Mouse (Mus musculus) heart, embryonic 15.5 days (tissue): ENCODE measurements around the gene Zfp668. TPM values are rescaled to one million over a fixed set of nuclear protein-coding genes. Genes with fewer than 3 reads are reported as not detected.
A peak's percentile ranks its signal among the peaks of the same experiment; 100 is the strongest.

Experiments used
- ATAC-seq: fragments of 200-750 bp; cut with Nextera tagmentation; replicated peaks from 2 replicates; pipeline ENCODE4 v1.8.0; 2017; ENCODE audit warnings: low read depth, moderate TSS enrichment; ENCODE audit not compliant: insufficient number of reproducible peaks, insufficient read depth, low FRiP score
- H3K27ac ChIP-seq: fragments of 300-500 bp; sonication (generic); 2 replicates; pipeline ENCODE4 v1.5.1; 2015; ENCODE audit warnings: mild to moderate bottlenecking, inconsistent platforms
- H3K27me3 ChIP-seq: fragments of 300-500 bp; sonication (generic); 2 replicates; pipeline ENCODE4 v1.6.1; 2015; ENCODE audit warnings: inconsistent platforms
- H3K36me3 ChIP-seq: fragments of 300-500 bp; sonication (generic); 2 replicates; pipeline ENCODE4 v1.6.1; 2015; ENCODE audit warnings: mild to moderate bottlenecking, inconsistent platforms
- H3K4me1 ChIP-seq: fragments of 300-500 bp; sonication (generic); replicated peaks from 2 replicates; pipeline ENCODE4 v1.6.1; 2015; ENCODE audit warnings: inconsistent platforms
- H3K4me2 ChIP-seq: fragments of 300-500 bp; sonication (generic); 2 replicates; pipeline ENCODE4 v1.6.1; 2015; ENCODE audit warnings: inconsistent platforms, mild to moderate bottlenecking, moderate library complexity
- H3K4me3 ChIP-seq: fragments of 300-500 bp; sonication (generic); 2 replicates; pipeline ENCODE4 v1.5.1; 2015; ENCODE audit warnings: mild to moderate bottlenecking, inconsistent platforms
- H3K9ac ChIP-seq: fragments of 300-500 bp; sonication (generic); 2 replicates; pipeline ENCODE4 v1.6.1; 2015; ENCODE audit warnings: mild to moderate bottlenecking, inconsistent platforms
- H3K9me3 ChIP-seq: fragments of 300-500 bp; sonication (generic); replicated peaks from 2 replicates; pipeline ENCODE4 v1.6.1; 2016; ENCODE audit warnings: inconsistent platforms
- WGBS: fragments of 180-500 bp; shearing (Covaris S2); methylation state at CpG from one replicate; pipeline ENCODE4 v1.1.7; 2015; ENCODE audit warnings: mixed read lengths; 5-methylcytosine and 5-hydroxymethylcytosine counted together
- polyA plus RNA-seq: library from polyadenylated mRNA; unstranded; fragments of >200 nt; fragmentation: Nextera tagmentation; extraction: Ambion mirVana; gene quantifications from 2 replicates; pipeline ENCODE4 v1.2.1, GENCODE M21; 2015

Zfp668 gene
- polyA plus RNA-seq, 1 experiment from 2014 or later = 7.9 TPM

- Histone ChIP-seq H3K4me2 (no peak overlapping the region), H3K36me3 (no peaks in the 10 kb centered on the region), H3K27ac (peak overlapping the region; percentile 0; the same call in 1 of the 2 replicates), H3K4me1 (peaks cover 21% of the 10 kb centered on the region), H3K9ac (no peak overlapping the region), H3K4me3 (no peak overlapping the region), H3K9me3 (no peaks in the 10 kb centered on the region), H3K27me3 (no peaks in the 10 kb centered on the region; the same call in 1 of the 2 replicates)
- ATAC-seq = peak; percentile 44; the same call in 1 of the 2 replicates
- WGBS = 51% methylated on average over 15 of the region's 15 CpGs
Observed at GRCm38 (mm10) chr7:127815954-127816821, 60.4 kb downstream of the Zfp668 start.

GRCm38 (mm10) chr7:127815116-127815665 is 61.4 kb downstream of the Zfp668 start:
- ATAC-seq = no peak

GRCm38 (mm10) chr7:127814241-127814921 is 62.2 kb downstream of the Zfp668 start:
- Histone ChIP-seq H3K4me2 (peak overlapping the region; percentile 45), H3K4me1 (peaks cover 21% of the 10 kb centered on the region), H3K27me3 (no peaks in the 10 kb centered on the region; the same call in 1 of the 2 replicates), H3K9me3 (no peaks in the 10 kb centered on the region), H3K9ac (peak overlapping the region; percentile 8; the same call in 1 of the 2 replicates), H3K27ac (peak overlapping the region; percentile 88), H3K4me3 (0 out of 2 replicates have a peak overlapping the region, but pooled peaks have one; percentile 3), H3K36me3 (no peaks in the 10 kb centered on the region)
- WGBS = 61% methylated on average over 19 of the region's 19 CpGs
- ATAC-seq = peak; percentile 79

More at GRCm38 (mm10) chr7:127815116-127815665, 61.4 kb downstream of the Zfp668 start:
- WGBS = 86% methylated on average over 15 of the region's 15 CpGs
- Histone ChIP-seq H3K9me3 (no peaks in the 10 kb centered on the region), H3K9ac (no peak overlapping the region), H3K4me3 (no peak overlapping the region), H3K4me1 (peaks cover 21% of the 10 kb centered on the region), H3K36me3 (no peaks in the 10 kb centered on the region), H3K4me2 (no peak overlapping the region), H3K27me3 (no peaks in the 10 kb centered on the region; the same call in 1 of the 2 replicates), H3K27ac (peak overlapping the region; percentile 0; the same call in 1 of the 2 replicates)

GRCm38 (mm10) chr7:127813821-127814220 is 62.8 kb downstream of the Zfp668 start:
- H3K36me3 ChIP-seq = no peaks in the 10 kb centered on the region
- H3K4me1 ChIP-seq = peaks cover 21% of the 10 kb centered on the region
- H3K9me3 ChIP-seq = no peaks in the 10 kb centered on the region
- WGBS = 71% methylated on average over 4 of the region's 4 CpGs
- H3K4me3 ChIP-seq = 0 out of 2 replicates have a peak overlapping the region, but pooled peaks have one; percentile 3
- H3K27ac ChIP-seq = peak overlapping the region; percentile 88
- no peak for ATAC-seq
- H3K4me2 ChIP-seq = peak overlapping the region; percentile 45
- no peak overlapping the region; the same call in 1 of the 2 replicates for H3K9ac ChIP-seq
- no peaks in the 10 kb centered on the region; the same call in 1 of the 2 replicates for H3K27me3 ChIP-seq

Other genes starting within 250 kb of the Zfp668 start
- gene Bcl7c, start 167.9 kb downstream of the Zfp668 start, polyA plus RNA-seq = 37.2 and 45.7 TPM in 2 replicates
- gene Ctf1, start 164.1 kb downstream of the Zfp668 start, polyA plus RNA-seq = 4.7 and 8.4 TPM in 2 replicates
- 0.20 TPM in 1 of 2 replicates, not detected in the other for gene Ctf2, start 144.7 kb downstream of the Zfp668 start, polyA plus RNA-seq
- 1.4 and 2.2 TPM in 2 replicates for gene Fbxl19, start 132.3 kb downstream of the Zfp668 start, polyA plus RNA-seq
- 15.6 and 21.7 TPM in 2 replicates for gene Orai3, start 107.0 kb downstream of the Zfp668 start, polyA plus RNA-seq
- gene Setd1a, start 100.2 kb downstream of the Zfp668 start, polyA plus RNA-seq = 13.0 and 16.7 TPM in 2 replicates
- not detected in 2 replicates for gene Gm49388, start 91.2 kb downstream of the Zfp668 start, polyA plus RNA-seq
- gene Hsd3b7, start 76.2 kb downstream of the Zfp668 start, polyA plus RNA-seq = 22.0 and 24.0 TPM in 2 replicates
- 50.5 and 51.0 TPM in 2 replicates for gene Stx4a, start 52.5 kb downstream of the Zfp668 start, polyA plus RNA-seq
- 1.4 and 2.1 TPM in 2 replicates for gene Stx1b, start 52.3 kb downstream of the Zfp668 start, polyA plus RNA-seq
- 5.3 and 7.0 TPM in 2 replicates for gene Zfp646, start 607 bp downstream of the Zfp668 start, polyA plus RNA-seq
- gene Prss53, start 14.1 kb upstream of the Zfp668 start, polyA plus RNA-seq = 1.2 and 1.7 TPM in 2 replicates
- not detected in 2 replicates for gene Gm21974, start 18.6 kb upstream of the Zfp668 start, polyA plus RNA-seq
- 95.9 and 126 TPM in 2 replicates for gene Vkorc1, start 18.8 kb upstream of the Zfp668 start, polyA plus RNA-seq
- gene Bckdk, start 27.3 kb upstream of the Zfp668 start, polyA plus RNA-seq = 122 and 145 TPM in 2 replicates
- 23.5 and 27.6 TPM in 2 replicates for gene Kat8, start 35.7 kb upstream of the Zfp668 start, polyA plus RNA-seq
- 1.9 and 6.0 TPM in 2 replicates for gene Prss8, start 53.3 kb upstream of the Zfp668 start, polyA plus RNA-seq
- gene Prss36, start 69.9 kb upstream of the Zfp668 start, polyA plus RNA-seq = 7.9 and 10.0 TPM in 2 replicates
- 254 and 307 TPM in 2 replicates for gene Fus, start 90.6 kb upstream of the Zfp668 start, polyA plus RNA-seq
- 42.8 and 56.1 TPM in 2 replicates for gene Pycard, start 117.0 kb upstream of the Zfp668 start, polyA plus RNA-seq
- 0.77 and 1.1 TPM in 2 replicates for gene Trim72, start 127.1 kb upstream of the Zfp668 start, polyA plus RNA-seq
- gene Itgam, start 185.8 kb upstream of the Zfp668 start, polyA plus RNA-seq = 0.69 and 1.6 TPM in 2 replicates
- not detected in 2 replicates for gene Gm49368, start 185.9 kb upstream of the Zfp668 start, polyA plus RNA-seq